Mouse (Mus musculus) kidney, embryonic 16.5 days (tissue): ENCODE measurements at regions not wholly inside any gene's neighbourhood (a gene's known extent, or its start where the extent isn't known, plus 50 kb on each side); places are given as distances from the start of the nearest gene placed in this dataset.

Experiments used
- ATAC-seq: fragments of 200-750 bp; cut with Nextera tagmentation; 2 replicates; pipeline ENCODE4 v1.8.0; 2017; ENCODE audit warnings: moderate TSS enrichment; ENCODE audit not compliant: low FRiP score, low TSS enrichment
- H3K27ac ChIP-seq: fragments of 300-500 bp; sonication (generic); 2 replicates; pipeline ENCODE4 v1.5.1; 2014; ENCODE audit warnings: low read length
- H3K27me3 ChIP-seq: fragments of 300-500 bp; sonication (generic); 2 replicates; pipeline ENCODE4 v1.6.1; 2014; ENCODE audit warnings: low read length, control low read depth, mixed read lengths; ENCODE audit not compliant: insufficient read depth
- H3K36me3 ChIP-seq: fragments of 300-500 bp; sonication (generic); 2 replicates; pipeline ENCODE4 v1.6.1; 2014; ENCODE audit warnings: low read length, control low read depth, mixed read lengths; ENCODE audit not compliant: insufficient read depth
- H3K4me1 ChIP-seq: fragments of 300-500 bp; sonication (generic); 2 replicates; pipeline ENCODE4 v1.6.1; 2014; ENCODE audit warnings: low read length, control low read depth, mixed read lengths; ENCODE audit not compliant: insufficient read depth
- H3K4me2 ChIP-seq: fragments of 300-500 bp; sonication (generic); replicated peaks from 2 replicates; pipeline ENCODE4 v1.6.1; 2014; ENCODE audit warnings: low read depth, low read length
- H3K4me3 ChIP-seq: fragments of 300-500 bp; sonication (generic); 2 replicates; pipeline ENCODE4 v1.5.1; 2014; ENCODE audit warnings: mild to moderate bottlenecking, low read length
- H3K9ac ChIP-seq: fragments of 300-500 bp; sonication (generic); replicated peaks from 2 replicates; pipeline ENCODE4 v1.6.1; 2014; ENCODE audit warnings: low read length
- H3K9me3 ChIP-seq: fragments of 300-500 bp; sonication (generic); 2 replicates; pipeline ENCODE4 v1.6.1; 2016; ENCODE audit warnings: low read length, control low read depth
- WGBS: fragments of 180-500 bp; shearing (Covaris S2); extraction: QIAGEN DNeasy Blood & Tissue Kit; methylation state at CpG from one replicate; pipeline ENCODE4 v1.1.7; 2014; 5-methylcytosine and 5-hydroxymethylcytosine counted together

DNA sequence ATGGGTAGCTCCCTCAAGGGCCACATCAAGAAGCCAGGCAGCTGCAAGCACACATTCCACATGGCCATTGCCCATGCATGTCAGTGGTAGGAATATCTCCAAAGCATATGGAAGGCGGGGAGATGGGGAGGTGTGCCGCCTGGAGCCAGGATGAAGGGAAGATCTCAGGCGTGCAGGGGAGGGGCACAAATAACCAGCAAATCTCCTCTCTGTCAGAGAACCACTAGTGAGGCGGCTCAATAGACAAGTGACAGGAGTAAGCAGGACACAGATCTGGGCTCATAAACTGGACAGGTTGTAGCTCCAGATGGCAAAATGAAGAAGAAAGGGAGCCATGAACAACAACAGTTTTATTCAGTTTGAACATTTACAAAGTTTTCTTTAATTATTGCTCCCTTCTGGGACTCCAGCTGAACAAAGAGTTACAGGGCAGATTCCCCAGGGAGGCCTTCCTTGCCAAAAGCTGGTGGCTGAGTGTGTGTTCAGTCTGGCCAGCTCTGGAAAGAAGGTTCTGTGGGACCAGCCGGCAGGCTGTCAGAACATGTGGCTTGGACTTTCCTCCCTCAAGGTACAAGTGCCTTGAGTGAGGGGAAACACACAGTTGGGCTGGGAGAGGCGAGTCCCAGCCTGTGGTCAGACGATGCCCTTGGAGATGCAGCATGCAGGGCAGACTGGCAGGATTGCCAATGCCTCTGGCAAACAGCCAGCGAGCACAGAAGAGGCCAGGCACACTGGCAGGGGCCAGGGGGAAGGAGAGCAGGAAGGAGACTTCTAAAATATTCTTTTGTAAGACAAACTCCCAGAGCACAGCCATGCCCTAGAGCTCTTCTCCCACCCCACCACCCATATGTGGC lies 302.7 kb downstream of the Rnf144a start:
- Histone ChIP-seq H3K27ac (no peak overlapping the region), H3K4me2 (no peak overlapping the region), H3K9me3 (no peaks in the 10 kb centered on the region), H3K4me1 (no peaks in the 10 kb centered on the region; the same call in 1 of the 2 replicates), H3K9ac (no peak overlapping the region), H3K36me3 (no peaks in the 10 kb centered on the region), H3K27me3 (no peaks in the 10 kb centered on the region), H3K4me3 (no peak overlapping the region)
- 77% methylated on average over 8 of the region's 8 CpGs for WGBS
- no peak for ATAC-seq

DNA sequence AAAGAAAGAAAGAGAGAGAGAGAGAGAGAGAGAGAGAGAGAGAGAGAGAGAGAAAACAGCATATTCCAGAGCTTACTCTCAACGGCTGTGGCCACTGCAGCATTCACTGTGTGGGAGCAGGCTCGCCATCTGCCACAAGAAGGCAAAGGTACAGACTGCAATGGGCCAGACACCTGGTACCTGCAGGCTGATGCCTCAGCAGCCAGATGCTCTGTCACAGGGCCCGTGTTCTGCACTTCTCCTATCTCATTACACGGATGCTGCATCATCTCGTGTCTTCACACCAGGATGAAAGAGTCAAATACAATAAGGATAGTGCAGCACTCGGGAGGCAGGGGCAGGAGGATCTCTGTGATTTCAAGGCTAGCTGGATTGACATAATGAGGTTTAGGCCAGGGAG lies 305.2 kb downstream of the Rnf144a start:
- no peak for ATAC-seq
- no peaks in the 10 kb centered on the region; the same call in 1 of the 2 replicates for H3K4me1 ChIP-seq
- H3K9me3 ChIP-seq: no peaks in the 10 kb centered on the region
- no peaks in the 10 kb centered on the region for H3K36me3 ChIP-seq
- H3K27me3 ChIP-seq: no peaks in the 10 kb centered on the region
- WGBS: 82% methylated on average over 6 of the region's 6 CpGs
- H3K27ac ChIP-seq: no peak overlapping the region
- no peak overlapping the region for H3K4me3 ChIP-seq
- H3K4me2 ChIP-seq: no peak overlapping the region
- H3K9ac ChIP-seq: no peak overlapping the region

DNA sequence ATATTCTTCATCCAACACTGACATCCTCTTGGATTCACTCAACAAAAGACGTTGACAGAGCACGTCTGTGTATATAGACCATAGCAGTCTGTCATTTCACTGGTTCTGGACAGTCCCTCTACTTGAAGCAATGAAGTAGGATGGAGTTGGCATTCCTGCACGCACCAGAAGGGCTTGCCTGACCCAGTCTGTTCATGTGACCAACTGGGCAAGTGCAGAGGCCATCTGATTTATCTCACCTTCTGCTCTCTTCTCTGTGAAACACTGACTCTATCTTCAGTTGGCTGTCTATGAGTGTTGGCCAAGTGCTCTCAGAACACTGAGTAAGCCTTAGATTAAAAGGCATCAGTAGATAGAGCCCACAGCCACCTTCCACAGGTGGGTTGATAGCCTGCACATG lies 310.7 kb downstream of the Rnf144a start:
- Histone ChIP-seq H3K27me3 (no peaks in the 10 kb centered on the region), H3K9me3 (no peaks in the 10 kb centered on the region), H3K4me1 (no peaks in the 10 kb centered on the region), H3K36me3 (no peaks in the 10 kb centered on the region), H3K4me2 (no peak overlapping the region), H3K4me3 (no peak overlapping the region), H3K9ac (no peak overlapping the region), H3K27ac (no peak overlapping the region)
- WGBS: 86% methylated on average over 3 of the region's 3 CpGs
- ATAC-seq: no peak

GRCm38 (mm10) chr12:26102384-26102783 lies 312.7 kb downstream of the Rnf144a start:
- Histone ChIP-seq H3K27me3 (no peaks in the 10 kb centered on the region), H3K36me3 (no peaks in the 10 kb centered on the region), H3K4me3 (no peak overlapping the region), H3K4me2 (no peak overlapping the region), H3K4me1 (no peaks in the 10 kb centered on the region), H3K27ac (no peak overlapping the region), H3K9ac (no peak overlapping the region), H3K9me3 (no peaks in the 10 kb centered on the region)
- no peak for ATAC-seq
- WGBS: 88% methylated on average over 4 of the region's 4 CpGs

DNA sequence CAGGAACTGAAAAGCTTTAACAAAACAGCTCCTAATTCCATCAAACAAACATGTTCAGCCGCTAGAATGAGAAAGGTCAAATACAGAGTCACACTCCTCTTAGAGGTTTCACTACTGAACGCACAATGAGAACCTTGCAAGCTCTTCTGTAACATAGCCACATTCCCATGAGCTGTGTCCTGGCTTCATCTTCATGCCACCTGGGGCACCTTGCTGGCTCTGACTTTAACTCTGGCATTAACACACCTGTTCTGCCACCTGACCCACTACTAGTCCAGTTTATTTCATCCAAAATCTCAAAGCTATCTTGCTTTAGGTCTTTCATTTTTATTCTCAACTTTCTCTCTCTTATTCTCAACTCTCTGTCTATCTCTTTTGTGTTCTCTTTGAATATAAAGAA lies 314.9 kb downstream of the Rnf144a start:
- H3K4me1 ChIP-seq: no peaks in the 10 kb centered on the region
- no peaks in the 10 kb centered on the region for H3K36me3 ChIP-seq
- H3K9me3 ChIP-seq: no peaks in the 10 kb centered on the region
- ATAC-seq: no peak
- H3K27ac ChIP-seq: no peak overlapping the region
- no peak overlapping the region for H3K4me3 ChIP-seq
- no peak overlapping the region for H3K4me2 ChIP-seq
- H3K9ac ChIP-seq: no peak overlapping the region
- 71% methylated on average over 2 of the region's 2 CpGs for whole genome bisulfite sequencing
- no peaks in the 10 kb centered on the region for H3K27me3 ChIP-seq

DNA sequence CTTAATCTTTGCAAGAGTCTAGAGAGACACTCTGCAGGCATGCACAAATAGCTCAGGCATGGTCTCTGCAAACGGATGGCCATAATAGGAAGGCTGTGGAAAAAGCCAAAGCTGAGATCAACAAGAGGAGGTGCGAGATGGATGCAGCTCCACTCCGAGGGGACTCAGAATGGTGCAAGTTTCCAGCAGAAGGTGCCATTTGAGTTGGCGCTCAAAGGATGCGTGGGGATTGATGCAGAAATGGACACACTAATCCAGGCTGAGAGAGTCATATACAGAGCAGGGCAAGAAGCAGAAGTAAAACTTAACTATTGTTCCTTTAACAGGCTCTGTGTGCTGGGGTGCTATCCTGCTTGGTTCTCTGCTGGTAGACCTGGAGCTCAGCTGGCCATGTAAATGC lies 315.9 kb downstream of the Rnf144a start:
- no peak overlapping the region for H3K4me3 ChIP-seq
- no peaks in the 10 kb centered on the region for H3K4me1 ChIP-seq
- no peaks in the 10 kb centered on the region for H3K27me3 ChIP-seq
- no peak overlapping the region for H3K27ac ChIP-seq
- no peaks in the 10 kb centered on the region for H3K36me3 ChIP-seq
- no peak overlapping the region for H3K9ac ChIP-seq
- 90% methylated on average over 5 of the region's 5 CpGs for WGBS
- H3K4me2 ChIP-seq: no peak overlapping the region
- H3K9me3 ChIP-seq: no peaks in the 10 kb centered on the region
- no peak for ATAC-seq

- ATAC-seq: no peak
- Histone ChIP-seq H3K27me3 (no peaks in the 10 kb centered on the region), H3K4me1 (no peaks in the 10 kb centered on the region), H3K27ac (no peak overlapping the region), H3K4me3 (no peak overlapping the region), H3K36me3 (no peaks in the 10 kb centered on the region), H3K4me2 (no peak overlapping the region), H3K9me3 (no peaks in the 10 kb centered on the region), H3K9ac (no peak overlapping the region)
- 69% methylated on average over 5 of the region's 5 CpGs for WGBS
Measured at GRCm38 (mm10) chr12:26092311-26092710, 322.7 kb downstream of the Rnf144a start.

DNA sequence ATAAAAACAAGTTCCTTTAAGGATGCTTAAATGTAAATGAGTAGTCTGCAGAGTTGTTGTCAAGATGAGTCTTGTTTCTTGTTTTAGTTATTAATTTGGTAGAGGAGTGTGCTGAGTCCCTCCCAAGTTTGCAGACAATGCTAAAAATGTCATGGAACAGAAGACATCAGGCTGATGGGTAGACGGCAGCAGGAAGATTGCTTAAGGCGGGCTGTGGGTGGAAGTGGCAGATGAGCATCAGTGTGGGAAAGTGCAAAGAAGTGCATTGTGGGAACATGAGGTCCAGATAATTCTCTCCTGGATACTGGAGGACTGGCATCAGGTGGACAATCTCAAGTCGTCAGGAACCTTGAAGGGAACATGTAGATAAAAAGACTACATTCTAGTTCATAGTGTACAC lies 323.2 kb downstream of the Rnf144a start:
- no peak for ATAC-seq
- no peaks in the 10 kb centered on the region for H3K9me3 ChIP-seq
- H3K9ac ChIP-seq: no peak overlapping the region
- no peak overlapping the region for H3K27ac ChIP-seq
- H3K4me1 ChIP-seq: no peaks in the 10 kb centered on the region
- no peak overlapping the region for H3K4me2 ChIP-seq
- no peaks in the 10 kb centered on the region for H3K27me3 ChIP-seq
- H3K4me3 ChIP-seq: no peak overlapping the region
- WGBS: 79% methylated on average over 3 of the region's 3 CpGs
- no peaks in the 10 kb centered on the region for H3K36me3 ChIP-seq

DNA sequence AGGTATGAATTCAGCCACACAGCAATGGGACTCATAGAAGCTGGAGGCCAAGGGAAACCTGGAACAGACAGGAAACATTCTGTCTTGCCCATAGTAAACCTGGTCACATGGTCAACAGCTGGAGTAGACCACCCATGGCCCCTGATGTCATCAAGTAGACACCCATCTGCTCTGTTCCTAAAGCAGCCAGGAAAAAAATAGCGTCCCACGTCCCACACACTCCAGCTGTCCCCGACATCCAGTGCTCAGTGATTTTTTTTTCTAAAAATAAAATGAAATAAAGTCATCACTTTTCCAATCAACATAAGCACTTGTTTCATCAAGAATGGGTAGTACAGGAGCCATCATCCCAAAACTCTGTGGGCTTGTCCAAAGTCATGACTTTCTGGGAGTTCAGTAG lies 326.7 kb downstream of the Rnf144a start:
- WGBS: 80% methylated on average over 3 of the region's 3 CpGs
- no peak overlapping the region for H3K27ac ChIP-seq

GRCm38 (mm10) chr12:26086923-26087322 lies 328.1 kb downstream of the Rnf144a start:
- Histone ChIP-seq H3K4me1 (no peaks in the 10 kb centered on the region), H3K4me3 (no peak overlapping the region), H3K4me2 (no peak overlapping the region), H3K27me3 (no peaks in the 10 kb centered on the region), H3K9ac (no peak overlapping the region), H3K9me3 (no peaks in the 10 kb centered on the region), H3K27ac (no peak overlapping the region), H3K36me3 (no peaks in the 10 kb centered on the region)
- no peak for ATAC-seq
- WGBS: 83% methylated on average over 4 of the region's 4 CpGs

More for the DNA sequence above, 326.7 kb downstream of the Rnf144a start:
- no peak for ATAC-seq
- Histone ChIP-seq H3K4me2 (no peak overlapping the region), H3K36me3 (no peaks in the 10 kb centered on the region), H3K4me1 (no peaks in the 10 kb centered on the region), H3K27me3 (no peaks in the 10 kb centered on the region), H3K4me3 (no peak overlapping the region), H3K9me3 (no peaks in the 10 kb centered on the region), H3K9ac (no peak overlapping the region)
